Mouse (Mus musculus): ENCODE data around the gene Ddx28. TPM values are rescaled to one million over a fixed set of nuclear protein-coding genes. Genes with fewer than 3 reads are reported as not detected.
"Not testable (repeated sequence)": the region's sequence is repeated elsewhere in the genome, so short reads cannot be mapped to it uniquely, and the experiment has no call there.

Gene Ddx28
- total and polyA plus RNA-seq, 2 experiments from 2014 or later, result 20.2 to 36.7 TPM

GRCm38 (mm10) chr8:106017130-106017529, 5.4 kb upstream of the Ddx28 start:
- no peak for ATAC-seq
- H3K4me2 ChIP-seq (ENCODE audit: low read depth, low read length), result no peak overlapping the region
- no peak overlapping the region for H3K27ac ChIP-seq
- no peak overlapping the region for H3K9ac ChIP-seq (replicated peaks; ENCODE audit: low read length)
- 96% methylated on average over 7 of the region's 7 CpGs for WGBS
- no peak overlapping the region for H3K4me3 ChIP-seq (ENCODE audit: low read length)
- H3K4me1 ChIP-seq (ENCODE audit: insufficient read depth, low read length), result no peaks in the 10 kb centered on the region
- H3K27me3 ChIP-seq (ENCODE audit: insufficient read depth, low read length), result no peaks in the 10 kb centered on the region
- peaks cover 10% of the 10 kb centered on the region; the same call in 1 of the 2 replicates for H3K36me3 ChIP-seq (ENCODE audit: insufficient read depth, low read length)
- TF ChIP-seq CTCF (IDR thresholded peaks at IDR 0.05; ENCODE audit: low read depth), result no peak
- DNase-seq (ENCODE audit: low spot score), result no peak
- H3K9me3 ChIP-seq (ENCODE audit: low read length), result no peaks in the 10 kb centered on the region

- no peak for DNase-seq (ENCODE audit: low spot score)
- Histone ChIP-seq H3K36me3 (ENCODE audit: insufficient read depth, low read length) (peaks cover 10% of the 10 kb centered on the region; the same call in 1 of the 2 replicates), H3K27me3 (ENCODE audit: insufficient read depth, low read length) (no peaks in the 10 kb centered on the region), H3K4me3 (ENCODE audit: low read length) (no peak overlapping the region), H3K27ac (no peak overlapping the region), H3K9me3 (ENCODE audit: low read length) (no peaks in the 10 kb centered on the region), H3K4me2 (ENCODE audit: low read depth, low read length) (no peak overlapping the region), H3K4me1 (ENCODE audit: insufficient read depth, low read length) (no peaks in the 10 kb centered on the region), H3K9ac (replicated peaks; ENCODE audit: low read length) (no peak overlapping the region)
- no peak for ATAC-seq
- WGBS, result 91% methylated on average over 6 of the region's 6 CpGs
- TF ChIP-seq CTCF (IDR thresholded peaks at IDR 0.05; ENCODE audit: low read depth), result no peak
Observed at GRCm38 (mm10) chr8:106016284-106016683, 4.6 kb upstream of the Ddx28 start.

GRCm38 (mm10) chr8:106012203-106012602, 521 bp upstream of the Ddx28 start:
- H3K36me3 ChIP-seq (ENCODE audit: insufficient read depth, low read length); H3K27me3 ChIP-seq (ENCODE audit: insufficient read depth, low read length); H3K4me1 ChIP-seq (ENCODE audit: insufficient read depth, low read length); H3K9ac ChIP-seq (replicated peaks; ENCODE audit: low read length); ATAC-seq; DNase-seq (ENCODE audit: low spot score); H3K27ac ChIP-seq; H3K9me3 ChIP-seq (ENCODE audit: low read length): not testable (repeated sequence)
- Histone ChIP-seq H3K4me3 (ENCODE audit: low read length) (peak overlapping the region; percentile 78; the same call in 1 of the 2 replicates), H3K4me2 (ENCODE audit: low read depth, low read length) (peak overlapping the region; percentile 99)
- 82% methylated on average over 8 of the region's 8 CpGs for WGBS

GRCm38 (mm10) chr8:106010748-106011642, 687 bp downstream of the Ddx28 start:
- ATAC-seq (peak; percentile 98), DNase-seq (ENCODE audit: low spot score) (peak; percentile 97)
- Histone ChIP-seq H3K27ac (peak overlapping the region; percentile 76), H3K9me3 (ENCODE audit: low read length) (no peaks in the 10 kb centered on the region), H3K4me2 (ENCODE audit: low read depth, low read length) (peak overlapping the region; percentile 99), H3K4me1 (ENCODE audit: insufficient read depth, low read length) (0 out of 2 replicates have a peak, but pooled peaks cover 5% of the 10 kb centered on the region), H3K27me3 (ENCODE audit: insufficient read depth, low read length) (no peaks in the 10 kb centered on the region), H3K36me3 (ENCODE audit: insufficient read depth, low read length) (0 out of 2 replicates have a peak, but pooled peaks cover 4% of the 10 kb centered on the region), H3K4me3 (ENCODE audit: low read length) (peak overlapping the region; percentile 78), H3K9ac (replicated peaks; ENCODE audit: low read length) (peak overlapping the region; percentile 81)
- no peak for TF ChIP-seq CTCF (IDR thresholded peaks at IDR 0.05; ENCODE audit: low read depth)
- WGBS, result 1% methylated on average over 74 of the region's 74 CpGs

- H3K36me3 ChIP-seq (ENCODE audit: insufficient read depth, low read length); H3K9ac ChIP-seq (replicated peaks; ENCODE audit: low read length); H3K27me3 ChIP-seq (ENCODE audit: insufficient read depth, low read length); H3K27ac ChIP-seq; H3K9me3 ChIP-seq (ENCODE audit: low read length); H3K4me3 ChIP-seq (ENCODE audit: low read length); H3K4me2 ChIP-seq (ENCODE audit: low read depth, low read length); H3K4me1 ChIP-seq (ENCODE audit: insufficient read depth, low read length); ATAC-seq; DNase-seq (ENCODE audit: low spot score): not testable (repeated sequence)
- 70% methylated on average over 3 of the region's 3 CpGs for WGBS
Observed at GRCm38 (mm10) chr8:106007891-106008290, 3.8 kb downstream of the Ddx28 start.

GRCm38 (mm10) chr8:106007135-106007534, 4.5 kb downstream of the Ddx28 start:
- no peak for TF ChIP-seq CTCF (IDR thresholded peaks at IDR 0.05; ENCODE audit: low read depth)
- no peaks in the 10 kb centered on the region for H3K36me3 ChIP-seq (ENCODE audit: insufficient read depth, low read length)
- H3K4me3 ChIP-seq (ENCODE audit: low read length), result no peak overlapping the region
- WGBS, result 86% methylated on average over 3 of the region's 3 CpGs
- H3K9ac ChIP-seq (replicated peaks; ENCODE audit: low read length), result no peak overlapping the region
- ATAC-seq (no peak), DNase-seq (ENCODE audit: low spot score) (no peak)
- no peaks in the 10 kb centered on the region for H3K27me3 ChIP-seq (ENCODE audit: insufficient read depth, low read length)
- H3K27ac ChIP-seq, result no peak overlapping the region
- no peaks in the 10 kb centered on the region for H3K9me3 ChIP-seq (ENCODE audit: low read length)
- H3K4me2 ChIP-seq (ENCODE audit: low read depth, low read length), result no peak overlapping the region
- H3K4me1 ChIP-seq (ENCODE audit: insufficient read depth, low read length), result 0 out of 2 replicates have a peak, but pooled peaks cover 5% of the 10 kb centered on the region

- H3K27me3 ChIP-seq (ENCODE audit: insufficient read depth, low read length), result no peaks in the 10 kb centered on the region
- ATAC-seq (no peak), DNase-seq (ENCODE audit: low spot score) (peak; percentile 21)
- WGBS, result 88% methylated on average over 4 of the region's 4 CpGs
- H3K4me3 ChIP-seq (ENCODE audit: low read length), result no peak overlapping the region
- H3K9ac ChIP-seq (replicated peaks; ENCODE audit: low read length), result no peak overlapping the region
- no peak overlapping the region for H3K4me2 ChIP-seq (ENCODE audit: low read depth, low read length)
- H3K27ac ChIP-seq, result no peak overlapping the region
- H3K9me3 ChIP-seq (ENCODE audit: low read length), result no peaks in the 10 kb centered on the region
- no peaks in the 10 kb centered on the region for H3K36me3 ChIP-seq (ENCODE audit: insufficient read depth, low read length)
- TF ChIP-seq CTCF (IDR thresholded peaks at IDR 0.05; ENCODE audit: low read depth), result peak; percentile 34
- 0 out of 2 replicates have a peak, but pooled peaks cover 5% of the 10 kb centered on the region for H3K4me1 ChIP-seq (ENCODE audit: insufficient read depth, low read length)
Observed at GRCm38 (mm10) chr8:106006413-106006812, 5.3 kb downstream of the Ddx28 start.
